Mouse (Mus musculus) midbrain, embryonic 11.5 days (tissue): ENCODE results near the gene Hoxa9. TPM values are rescaled to one million over a fixed set of nuclear protein-coding genes. Genes with fewer than 3 reads are reported as not detected.
A peak's percentile ranks its signal among the peaks of the same experiment; 100 is the strongest.

Experiments used
- ATAC-seq: fragments of 200-750 bp; cut with Nextera tagmentation; 2 replicates; pipeline ENCODE4 v1.8.0; 2017; ENCODE audit warnings: moderate TSS enrichment, moderate library complexity; ENCODE audit not compliant: low FRiP score
- DNase-seq: peaks from one replicate; pipeline ENCODE4 v3.0.0; 2015; ENCODE audit warnings: low spot score; ENCODE audit errors: missing footprints
- H3K27ac ChIP-seq: fragments of 300-500 bp; sonication (generic); 2 replicates; pipeline ENCODE4 v1.5.1; 2014; ENCODE audit warnings: low read depth, low read length
- H3K27me3 ChIP-seq: fragments of 300-500 bp; sonication (generic); 2 replicates; pipeline ENCODE4 v1.6.1; 2014; ENCODE audit warnings: mild to moderate bottlenecking, low read length, moderate library complexity, mixed read lengths; ENCODE audit not compliant: control insufficient read depth, insufficient read depth
- H3K36me3 ChIP-seq: fragments of 300-500 bp; sonication (generic); 2 replicates; pipeline ENCODE4 v1.6.1; 2014; ENCODE audit warnings: mild to moderate bottlenecking, low read length, moderate library complexity, mixed read lengths; ENCODE audit not compliant: control insufficient read depth, insufficient read depth
- H3K4me1 ChIP-seq: fragments of 300-500 bp; sonication (generic); 2 replicates; pipeline ENCODE4 v1.6.1; 2014; ENCODE audit warnings: low read length; ENCODE audit not compliant: control insufficient read depth, insufficient read depth
- H3K4me2 ChIP-seq: fragments of 300-500 bp; sonication (generic); 2 replicates; pipeline ENCODE4 v1.6.1; 2014; ENCODE audit warnings: mild to moderate bottlenecking, moderate library complexity
- H3K4me3 ChIP-seq: fragments of 300-500 bp; sonication (generic); 2 replicates; pipeline ENCODE4 v1.5.1; 2014; ENCODE audit warnings: low read depth, low read length
- H3K9ac ChIP-seq: fragments of 300-500 bp; sonication (generic); 2 replicates; pipeline ENCODE4 v1.6.1; 2014; ENCODE audit warnings: low read length
- H3K9me3 ChIP-seq: fragments of 300-500 bp; sonication (generic); 2 replicates; pipeline ENCODE4 v1.6.1; 2016; ENCODE audit warnings: low read length; ENCODE audit not compliant: control insufficient read depth
- WGBS: fragments of 180-500 bp; shearing (Covaris S2); extraction: QIAGEN DNeasy Blood & Tissue Kit; methylation state at CpG from one replicate; pipeline ENCODE4 v1.1.7; 2014; 5-methylcytosine and 5-hydroxymethylcytosine counted together
- polyA plus RNA-seq: library from polyadenylated mRNA; unstranded; fragments of >200 nt; fragmentation: Nextera tagmentation; extraction: Ambion mirVana; gene quantifications from 2 replicates; pipeline ENCODE4 v1.2.1, GENCODE M21; 2014

Gene Hoxa9
- polyA plus RNA-seq, 1 experiment from 2014 or later: not detected

- WGBS: 3% methylated on average over 26 of the region's 26 CpGs
- peak; percentile 96 for DNase-seq
These were observed 4.2 kb downstream of the Hoxa9 start for GRCm38 (mm10) chr6:52226569-52227257.

GRCm38 (mm10) chr6:52225612-52226568 lies 5.0 kb downstream of the Hoxa9 start:
- Histone ChIP-seq H3K9me3 (no peaks in the 10 kb centered on the region), H3K4me1 (0 out of 2 replicates have a peak, but pooled peaks cover 2% of the 10 kb centered on the region), H3K4me3 (no peak overlapping the region), H3K36me3 (no peaks in the 10 kb centered on the region), H3K9ac (no peak overlapping the region), H3K27ac (no peak overlapping the region), H3K4me2 (no peak overlapping the region), H3K27me3 (peaks cover 97% of the 10 kb centered on the region)
- peak; percentile 95 for DNase-seq
- 2% methylated on average over 69 of the region's 69 CpGs for WGBS
- ATAC-seq: no peak

More at GRCm38 (mm10) chr6:52226569-52227257, 4.2 kb downstream of the Hoxa9 start:
- Histone ChIP-seq H3K36me3 (no peaks in the 10 kb centered on the region), H3K27me3 (peaks cover 93% of the 10 kb centered on the region), H3K4me3 (no peak overlapping the region), H3K9ac (no peak overlapping the region), H3K4me1 (no peaks in the 10 kb centered on the region), H3K9me3 (no peaks in the 10 kb centered on the region), H3K4me2 (no peak overlapping the region), H3K27ac (no peak overlapping the region)
- ATAC-seq: no peak

GRCm38 (mm10) chr6:52224895-52225611 lies 5.8 kb downstream of the Hoxa9 start:
- no peaks in the 10 kb centered on the region for H3K36me3 ChIP-seq
- DNase-seq (no peak), ATAC-seq (no peak)
- 2% methylated on average over 32 of the region's 36 CpGs for WGBS
- H3K9ac ChIP-seq: no peak overlapping the region
- 0 out of 2 replicates have a peak, but pooled peaks cover 2% of the 10 kb centered on the region for H3K4me1 ChIP-seq
- no peak overlapping the region for H3K27ac ChIP-seq
- no peak overlapping the region for H3K4me2 ChIP-seq
- H3K4me3 ChIP-seq: no peak overlapping the region
- H3K9me3 ChIP-seq: no peaks in the 10 kb centered on the region
- H3K27me3 ChIP-seq: peaks cover 97% of the 10 kb centered on the region

DNA sequence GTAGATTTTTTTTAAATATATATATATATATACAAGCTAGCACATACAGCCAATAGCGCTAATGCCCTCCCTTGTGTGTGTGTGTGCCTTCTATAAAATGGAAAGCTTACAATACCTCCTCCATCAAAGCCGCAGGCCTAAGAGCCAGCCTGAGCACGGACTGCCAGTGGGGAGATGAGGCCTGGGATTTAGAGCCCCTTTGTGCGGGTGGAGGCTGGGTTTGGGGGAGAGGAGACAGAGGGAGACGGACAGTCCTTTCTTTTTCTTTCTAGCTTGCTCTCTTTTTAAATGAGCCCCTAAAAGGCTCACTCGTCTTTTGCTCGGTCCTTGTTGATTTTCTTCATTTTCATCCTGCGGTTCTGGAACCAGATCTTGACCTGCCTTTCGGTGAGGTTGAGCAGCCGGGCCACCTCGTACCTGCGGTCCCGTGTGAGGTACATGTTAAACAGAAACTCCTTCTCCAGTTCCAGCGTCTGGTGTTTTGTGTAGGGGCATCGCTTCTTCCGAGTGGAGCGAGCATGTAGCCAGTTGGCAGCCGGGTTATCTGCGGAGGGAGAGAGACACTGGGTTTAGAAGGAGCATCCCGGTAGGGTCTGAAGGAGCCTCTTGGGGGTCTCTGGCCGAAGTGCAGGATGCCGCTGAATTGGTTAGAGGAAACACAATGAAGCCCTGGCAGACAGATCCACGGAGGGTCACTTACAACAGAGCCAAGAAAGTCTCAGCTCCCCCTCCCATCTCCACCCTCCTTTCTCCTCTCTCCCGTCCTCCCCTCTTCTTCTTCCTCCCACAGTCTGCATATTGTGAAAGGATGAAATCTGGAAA lies 6.7 kb downstream of the Hoxa9 start:
- no peak overlapping the region for H3K4me2 ChIP-seq
- 0 out of 2 replicates have a peak, but pooled peaks cover 2% of the 10 kb centered on the region for H3K4me1 ChIP-seq
- ATAC-seq: no peak
- H3K9ac ChIP-seq: no peak overlapping the region
- H3K27me3 ChIP-seq: peaks cover 98% of the 10 kb centered on the region
- DNase-seq: peak; percentile 96
- no peak overlapping the region for H3K27ac ChIP-seq
- no peaks in the 10 kb centered on the region for H3K36me3 ChIP-seq
- H3K9me3 ChIP-seq: no peaks in the 10 kb centered on the region
- H3K4me3 ChIP-seq: no peak overlapping the region
- WGBS: 2% methylated on average over 24 of the region's 24 CpGs

- Histone ChIP-seq H3K4me1 (peaks cover 2% of the 10 kb centered on the region; the same call in 1 of the 2 replicates), H3K9ac (no peak overlapping the region), H3K4me2 (no peak overlapping the region), H3K4me3 (no peak overlapping the region), H3K9me3 (no peaks in the 10 kb centered on the region), H3K36me3 (no peaks in the 10 kb centered on the region), H3K27ac (no peak overlapping the region), H3K27me3 (peaks cover 100% of the 10 kb centered on the region)
- ATAC-seq (no peak), DNase-seq (no peak)
- WGBS: 10% methylated on average over 13 of the region's 13 CpGs
These were observed 8.2 kb downstream of the Hoxa9 start for GRCm38 (mm10) chr6:52222729-52223128.

- Histone ChIP-seq H3K27me3 (peaks cover 100% of the 10 kb centered on the region), H3K4me3 (no peak overlapping the region; the same call in 1 of the 2 replicates), H3K27ac (no peak overlapping the region), H3K9me3 (no peaks in the 10 kb centered on the region), H3K36me3 (no peaks in the 10 kb centered on the region), H3K4me1 (peaks cover 7% of the 10 kb centered on the region), H3K9ac (no peak overlapping the region), H3K4me2 (no peak overlapping the region)
- DNase-seq (peak; percentile 96), ATAC-seq (no peak)
- WGBS: 8% methylated on average over 21 of the region's 21 CpGs
These were observed 8.8 kb downstream of the Hoxa9 start for GRCm38 (mm10) chr6:52221993-52222685.

GRCm38 (mm10) chr6:52221337-52221992 lies 9.4 kb downstream of the Hoxa9 start, which contains the start of gene Hoxa7:
Hoxa7 (minus strand) TSS chr6:52221854.
- no peaks in the 10 kb centered on the region for H3K9me3 ChIP-seq
- H3K4me2 ChIP-seq: peak within 1 kb of the TSS; percentile 66
- H3K27me3 ChIP-seq: peaks cover 100% of the 10 kb centered on the region
- peak within 1 kb of the TSS; percentile 32 for H3K4me3 ChIP-seq
- H3K36me3 ChIP-seq: no peaks in the 10 kb centered on the region
- 0 out of 2 replicates have a peak within 1 kb of the TSS, but pooled peaks have one; percentile 12 for H3K9ac ChIP-seq
- WGBS: under 1% methylated on average over 46 of the region's 46 CpGs
- H3K27ac ChIP-seq: no peak within 1 kb of the TSS
- peak; percentile 96 for DNase-seq
- peak; percentile 58; the same call in 1 of the 2 replicates for ATAC-seq
- peaks cover 11% of the 10 kb centered on the region for H3K4me1 ChIP-seq
